Mouse (Mus musculus): ENCODE measurements at regions not wholly inside any gene's neighbourhood (a gene's known extent, or its start where the extent isn't known, plus 50 kb on each side); places are given as distances from the start of the nearest gene placed in this dataset.

GRCm38 (mm10) chr15:36872566-36872965 lies 135.0 kb downstream of the Zfp706 start:
- no peak for DNase-seq (ENCODE audit: low read depth, low spot score)
- Histone ChIP-seq H3K27me3 (ENCODE audit: control insufficient read depth, insufficient read depth, low read length, poor library complexity, severe bottlenecking) (no peaks in the 10 kb centered on the region), H3K36me3 (ENCODE audit: control insufficient read depth, insufficient read depth, low read length, poor library complexity, severe bottlenecking) (no peaks in the 10 kb centered on the region)

- H3K27me3 ChIP-seq (ENCODE audit: control insufficient read depth, insufficient read depth, low read length, poor library complexity, severe bottlenecking), result no peaks in the 10 kb centered on the region
- no peaks in the 10 kb centered on the region for H3K36me3 ChIP-seq (ENCODE audit: control insufficient read depth, insufficient read depth, low read length, poor library complexity, severe bottlenecking)
- no peak for DNase-seq (ENCODE audit: low read depth, low spot score)
These were observed 136.9 kb downstream of the Zfp706 start for GRCm38 (mm10) chr15:36870717-36871116.

GRCm38 (mm10) chr15:36870094-36870493 lies 137.5 kb downstream of the Zfp706 start:
- no peak for DNase-seq (ENCODE audit: low read depth, low spot score)
- H3K36me3 ChIP-seq (ENCODE audit: control insufficient read depth, insufficient read depth, low read length, poor library complexity, severe bottlenecking), result no peaks in the 10 kb centered on the region

GRCm38 (mm10) chr15:36866088-36866487 lies 141.5 kb downstream of the Zfp706 start:
- no peaks in the 10 kb centered on the region for H3K36me3 ChIP-seq (ENCODE audit: control insufficient read depth, insufficient read depth, low read length, poor library complexity, severe bottlenecking)
- H3K27me3 ChIP-seq (ENCODE audit: control insufficient read depth, insufficient read depth, low read length, poor library complexity, severe bottlenecking), result no peaks in the 10 kb centered on the region
- peak; percentile 29 for DNase-seq (ENCODE audit: low read depth, low spot score)

More at GRCm38 (mm10) chr15:36870094-36870493, 137.5 kb downstream of the Zfp706 start:
- no peaks in the 10 kb centered on the region for H3K27me3 ChIP-seq (ENCODE audit: control insufficient read depth, insufficient read depth, low read length, poor library complexity, severe bottlenecking)

- H3K36me3 ChIP-seq (ENCODE audit: control insufficient read depth, insufficient read depth, low read length, poor library complexity, severe bottlenecking), result no peaks in the 10 kb centered on the region
- no peaks in the 10 kb centered on the region for H3K27me3 ChIP-seq (ENCODE audit: control insufficient read depth, insufficient read depth, low read length, poor library complexity, severe bottlenecking)
- no peak for DNase-seq (ENCODE audit: low read depth, low spot score)
These were observed 142.2 kb downstream of the Zfp706 start for GRCm38 (mm10) chr15:36865332-36865731.

GRCm38 (mm10) chr15:36864046-36864445 lies 143.5 kb downstream of the Zfp706 start:
- DNase-seq (ENCODE audit: low read depth, low spot score), result no peak
- Histone ChIP-seq H3K27me3 (ENCODE audit: control insufficient read depth, insufficient read depth, low read length, poor library complexity, severe bottlenecking) (no peaks in the 10 kb centered on the region), H3K36me3 (ENCODE audit: control insufficient read depth, insufficient read depth, low read length, poor library complexity, severe bottlenecking) (no peaks in the 10 kb centered on the region)

- Histone ChIP-seq H3K27me3 (ENCODE audit: control insufficient read depth, insufficient read depth, low read length, poor library complexity, severe bottlenecking) (no peaks in the 10 kb centered on the region), H3K36me3 (ENCODE audit: control insufficient read depth, insufficient read depth, low read length, poor library complexity, severe bottlenecking) (no peaks in the 10 kb centered on the region)
- DNase-seq (ENCODE audit: low read depth, low spot score), result no peak
These were observed 148.9 kb downstream of the Zfp706 start for GRCm38 (mm10) chr15:36858711-36859110.

- Histone ChIP-seq H3K36me3 (ENCODE audit: control insufficient read depth, insufficient read depth, low read length, poor library complexity, severe bottlenecking) (no peaks in the 10 kb centered on the region), H3K27me3 (ENCODE audit: control insufficient read depth, insufficient read depth, low read length, poor library complexity, severe bottlenecking) (no peaks in the 10 kb centered on the region)
- peak; percentile 26 for DNase-seq (ENCODE audit: low read depth, low spot score)
These were observed 150.0 kb downstream of the Zfp706 start for GRCm38 (mm10) chr15:36857622-36858021.

- DNase-seq (ENCODE audit: low read depth, low spot score), result no peak
- H3K27me3 ChIP-seq (ENCODE audit: control insufficient read depth, insufficient read depth, low read length, poor library complexity, severe bottlenecking), result no peaks in the 10 kb centered on the region
- no peaks in the 10 kb centered on the region for H3K36me3 ChIP-seq (ENCODE audit: control insufficient read depth, insufficient read depth, low read length, poor library complexity, severe bottlenecking)
These were observed 151.9 kb downstream of the Zfp706 start for GRCm38 (mm10) chr15:36855550-36856131.

- DNase-seq (ENCODE audit: low read depth, low spot score), result no peak
- Histone ChIP-seq H3K27me3 (ENCODE audit: control insufficient read depth, insufficient read depth, low read length, poor library complexity, severe bottlenecking) (no peaks in the 10 kb centered on the region), H3K36me3 (ENCODE audit: control insufficient read depth, insufficient read depth, low read length, poor library complexity, severe bottlenecking) (no peaks in the 10 kb centered on the region)
These were observed 152.7 kb downstream of the Zfp706 start for GRCm38 (mm10) chr15:36854900-36855321.

- DNase-seq (ENCODE audit: low read depth, low spot score), result no peak
- no peaks in the 10 kb centered on the region for H3K36me3 ChIP-seq (ENCODE audit: control insufficient read depth, insufficient read depth, low read length, poor library complexity, severe bottlenecking)
- no peaks in the 10 kb centered on the region for H3K27me3 ChIP-seq (ENCODE audit: control insufficient read depth, insufficient read depth, low read length, poor library complexity, severe bottlenecking)
These were observed 155.2 kb downstream of the Zfp706 start for GRCm38 (mm10) chr15:36852229-36852821.

- Histone ChIP-seq H3K27me3 (ENCODE audit: control insufficient read depth, insufficient read depth, low read length, poor library complexity, severe bottlenecking) (no peaks in the 10 kb centered on the region), H3K36me3 (ENCODE audit: control insufficient read depth, insufficient read depth, low read length, poor library complexity, severe bottlenecking) (no peaks in the 10 kb centered on the region)
- peak; percentile 31 for DNase-seq (ENCODE audit: low read depth, low spot score)
These were observed 159.3 kb downstream of the Zfp706 start for GRCm38 (mm10) chr15:36848238-36848637.

GRCm38 (mm10) chr15:36846806-36847205 lies 160.8 kb downstream of the Zfp706 start:
- DNase-seq (ENCODE audit: low read depth, low spot score), result no peak
- Histone ChIP-seq H3K27me3 (ENCODE audit: control insufficient read depth, insufficient read depth, low read length, poor library complexity, severe bottlenecking) (no peaks in the 10 kb centered on the region), H3K36me3 (ENCODE audit: control insufficient read depth, insufficient read depth, low read length, poor library complexity, severe bottlenecking) (no peaks in the 10 kb centered on the region)
